Mouse (Mus musculus) brain, embryonic 14.5 days (tissue): ENCODE measurements around the gene Zfp874b.

Experiments used
- CTCF ChIP-seq: fragments of 200-500 bp; IDR thresholded peaks from 2 replicates; pipeline ENCODE4 v1.5.1; 2012; ENCODE audit warnings: inconsistent platforms, mild to moderate bottlenecking, moderate library complexity, borderline replicate concordance; ENCODE audit not compliant: insufficient read depth, insufficient read length; ENCODE audit errors: extremely low read depth
- POLR2A ChIP-seq: fragments of 200-500 bp; IDR thresholded peaks from 2 replicates; pipeline ENCODE4 v1.6.1; 2012; ENCODE audit warnings: mild to moderate bottlenecking, inconsistent platforms, borderline replicate concordance; ENCODE audit not compliant: poor library complexity, insufficient read depth, insufficient read length, severe bottlenecking; ENCODE audit errors: extremely low read depth

GRCm38 (mm10) chr13:67484424-67484811 is 360 bp upstream of the Zfp874b start:
- TF ChIP-seq CTCF: no peak
- no peak for TF ChIP-seq POLR2A
